Mouse (Mus musculus): ENCODE data around the gene Mrpl58. TPM values are rescaled to one million over a fixed set of nuclear protein-coding genes. Genes with fewer than 3 reads are reported as not detected.

Mrpl58 gene
- polyA plus RNA-seq, 1 experiment, result 18.0 TPM

GRCm38 (mm10) chr11:115427482-115428331 lies 24.2 kb downstream of the Mrpl58 start:
- TF ChIP-seq POLR2A (IDR thresholded peaks at IDR 0.05; ENCODE audit: control insufficient read depth, low read depth, low read length), result no peak
- TF ChIP-seq CTCF (IDR thresholded peaks at IDR 0.05; ENCODE audit: control insufficient read depth, insufficient read depth, insufficient replicate concordance, low read depth, low read length), result peak; percentile 31; the same call in 1 of the 2 replicates
- H3K36me3 ChIP-seq (ENCODE audit: control insufficient read depth, insufficient read depth, low read length), result peaks cover 3% of the 10 kb centered on the region; the same call in 1 of the 2 replicates
- H3K27me3 ChIP-seq (ENCODE audit: control insufficient read depth, insufficient read depth, low read length), result no peaks in the 10 kb centered on the region
- 0 out of 2 replicates have a peak, but pooled peaks cover 4% of the 10 kb centered on the region for H3K4me1 ChIP-seq (ENCODE audit: control insufficient read depth, insufficient read depth, low read length)
- H3K27ac ChIP-seq (ENCODE audit: control insufficient read depth, insufficient read depth, low read depth, low read length), result no peak overlapping the region
- no peak overlapping the region for H3K4me3 ChIP-seq (ENCODE audit: control insufficient read depth, low read depth, low read length)

- Histone ChIP-seq H3K36me3 (ENCODE audit: control insufficient read depth, insufficient read depth, low read length) (peaks cover 3% of the 10 kb centered on the region; the same call in 1 of the 2 replicates), H3K4me3 (ENCODE audit: control insufficient read depth, low read depth, low read length) (no peak overlapping the region), H3K27ac (ENCODE audit: control insufficient read depth, insufficient read depth, low read depth, low read length) (no peak overlapping the region), H3K4me1 (ENCODE audit: control insufficient read depth, insufficient read depth, low read length) (0 out of 2 replicates have a peak, but pooled peaks cover 4% of the 10 kb centered on the region), H3K27me3 (ENCODE audit: control insufficient read depth, insufficient read depth, low read length) (no peaks in the 10 kb centered on the region)
- TF ChIP-seq POLR2A (IDR thresholded peaks at IDR 0.05; ENCODE audit: control insufficient read depth, low read depth, low read length), result no peak
- no peak for TF ChIP-seq CTCF (IDR thresholded peaks at IDR 0.05; ENCODE audit: control insufficient read depth, insufficient read depth, insufficient replicate concordance, low read depth, low read length)
Observed at GRCm38 (mm10) chr11:115429307-115429706, 25.8 kb downstream of the Mrpl58 start.

GRCm38 (mm10) chr11:115430561-115430960 lies 27.0 kb downstream of the Mrpl58 start:
- peaks cover 2% of the 10 kb centered on the region; the same call in 1 of the 2 replicates for H3K36me3 ChIP-seq (ENCODE audit: control insufficient read depth, insufficient read depth, low read length)
- no peaks in the 10 kb centered on the region for H3K27me3 ChIP-seq (ENCODE audit: control insufficient read depth, insufficient read depth, low read length)
- H3K4me3 ChIP-seq (ENCODE audit: control insufficient read depth, low read depth, low read length), result no peak overlapping the region
- peaks cover 6% of the 10 kb centered on the region for H3K4me1 ChIP-seq (ENCODE audit: control insufficient read depth, insufficient read depth, low read length)
- TF ChIP-seq CTCF (IDR thresholded peaks at IDR 0.05; ENCODE audit: control insufficient read depth, insufficient read depth, insufficient replicate concordance, low read depth, low read length), result no peak
- no peak for TF ChIP-seq POLR2A (IDR thresholded peaks at IDR 0.05; ENCODE audit: control insufficient read depth, low read depth, low read length)
- H3K27ac ChIP-seq (ENCODE audit: control insufficient read depth, insufficient read depth, low read depth, low read length), result no peak overlapping the region

GRCm38 (mm10) chr11:115432814-115433213 lies 29.3 kb downstream of the Mrpl58 start:
- no peak for TF ChIP-seq POLR2A (IDR thresholded peaks at IDR 0.05; ENCODE audit: control insufficient read depth, low read depth, low read length)
- no peak for TF ChIP-seq CTCF (IDR thresholded peaks at IDR 0.05; ENCODE audit: control insufficient read depth, insufficient read depth, insufficient replicate concordance, low read depth, low read length)
- H3K4me3 ChIP-seq (ENCODE audit: control insufficient read depth, low read depth, low read length), result no peak overlapping the region
- H3K4me1 ChIP-seq (ENCODE audit: control insufficient read depth, insufficient read depth, low read length), result peaks cover 9% of the 10 kb centered on the region
- H3K27me3 ChIP-seq (ENCODE audit: control insufficient read depth, insufficient read depth, low read length), result no peaks in the 10 kb centered on the region
- H3K27ac ChIP-seq (ENCODE audit: control insufficient read depth, insufficient read depth, low read depth, low read length), result no peak overlapping the region
- H3K36me3 ChIP-seq (ENCODE audit: control insufficient read depth, insufficient read depth, low read length), result no peaks in the 10 kb centered on the region; the same call in 1 of the 2 replicates

GRCm38 (mm10) chr11:115433342-115433741 lies 29.8 kb downstream of the Mrpl58 start:
- Histone ChIP-seq H3K4me3 (ENCODE audit: control insufficient read depth, low read depth, low read length) (no peak overlapping the region), H3K27me3 (ENCODE audit: control insufficient read depth, insufficient read depth, low read length) (no peaks in the 10 kb centered on the region), H3K27ac (ENCODE audit: control insufficient read depth, insufficient read depth, low read depth, low read length) (no peak overlapping the region), H3K4me1 (ENCODE audit: control insufficient read depth, insufficient read depth, low read length) (peaks cover 8% of the 10 kb centered on the region), H3K36me3 (ENCODE audit: control insufficient read depth, insufficient read depth, low read length) (no peaks in the 10 kb centered on the region; the same call in 1 of the 2 replicates)
- TF ChIP-seq CTCF (IDR thresholded peaks at IDR 0.05; ENCODE audit: control insufficient read depth, insufficient read depth, insufficient replicate concordance, low read depth, low read length) (no peak), POLR2A (IDR thresholded peaks at IDR 0.05; ENCODE audit: control insufficient read depth, low read depth, low read length) (no peak)

- Histone ChIP-seq H3K27me3 (ENCODE audit: control insufficient read depth, insufficient read depth, low read length) (no peaks in the 10 kb centered on the region), H3K27ac (ENCODE audit: control insufficient read depth, insufficient read depth, low read depth, low read length) (no peak overlapping the region), H3K36me3 (ENCODE audit: control insufficient read depth, insufficient read depth, low read length) (no peaks in the 10 kb centered on the region), H3K4me3 (ENCODE audit: control insufficient read depth, low read depth, low read length) (peak overlapping the region; percentile 19), H3K4me1 (ENCODE audit: control insufficient read depth, insufficient read depth, low read length) (peaks cover 8% of the 10 kb centered on the region)
- no peak for TF ChIP-seq POLR2A (IDR thresholded peaks at IDR 0.05; ENCODE audit: control insufficient read depth, low read depth, low read length)
- TF ChIP-seq CTCF (IDR thresholded peaks at IDR 0.05; ENCODE audit: control insufficient read depth, insufficient read depth, insufficient replicate concordance, low read depth, low read length), result no peak
Observed at GRCm38 (mm10) chr11:115435596-115436337, 32.2 kb downstream of the Mrpl58 start.

GRCm38 (mm10) chr11:115437571-115438122 lies 34.1 kb downstream of the Mrpl58 start:
- peaks cover 15% of the 10 kb centered on the region for H3K4me1 ChIP-seq (ENCODE audit: control insufficient read depth, insufficient read depth, low read length)
- H3K4me3 ChIP-seq (ENCODE audit: control insufficient read depth, low read depth, low read length), result no peak overlapping the region
- H3K36me3 ChIP-seq (ENCODE audit: control insufficient read depth, insufficient read depth, low read length), result no peaks in the 10 kb centered on the region
- no peak overlapping the region for H3K27ac ChIP-seq (ENCODE audit: control insufficient read depth, insufficient read depth, low read depth, low read length)
- no peaks in the 10 kb centered on the region for H3K27me3 ChIP-seq (ENCODE audit: control insufficient read depth, insufficient read depth, low read length)
- TF ChIP-seq POLR2A (IDR thresholded peaks at IDR 0.05; ENCODE audit: control insufficient read depth, low read depth, low read length) (no peak), CTCF (IDR thresholded peaks at IDR 0.05; ENCODE audit: control insufficient read depth, insufficient read depth, insufficient replicate concordance, low read depth, low read length) (no peak)

Measured in testis, adult 2 months (tissue).